Mouse (Mus musculus): Measurements from ENCODE around the gene Snx20.

DNA sequence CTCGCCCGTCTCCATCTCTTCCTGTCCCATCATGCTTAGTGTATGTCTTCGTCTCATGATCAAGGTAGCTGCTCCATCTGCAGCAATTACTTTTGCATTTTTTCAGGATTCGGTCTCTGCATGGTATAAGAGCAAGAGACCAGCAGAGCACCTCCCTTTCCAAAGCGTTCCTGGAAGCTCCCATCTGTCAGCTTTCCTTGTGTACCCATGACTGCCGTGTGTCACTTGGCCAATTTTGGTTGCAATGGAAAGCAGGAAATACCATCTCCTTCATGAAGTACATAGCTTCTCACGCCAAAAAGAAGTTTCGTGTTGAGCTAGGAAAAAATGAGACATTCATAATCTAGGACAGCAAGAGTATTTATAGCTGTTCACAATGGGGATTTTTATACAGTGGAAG is 45.1 kb upstream of the Snx20 start:
- no peak for TF ChIP-seq CTCF (IDR thresholded peaks at IDR 0.05; ENCODE audit: low read depth)
- no peak for TF ChIP-seq EP300 (IDR thresholded peaks at IDR 0.05; ENCODE audit: low read depth)

Data from heart, postnatal 0 days (tissue).